ENCODE assay signal across 22 mouse cellular contexts in genomic region chr12:26688048-26688447, GRCm38 (mm10).
DNase-seq lines count a peak whose midpoint lies in the region; ATAC-seq and TF ChIP-seq lines count a peak whose summit lies in the region.
"Had no signal": no experiment of that assay in that cellular context is flagged by ENCODE, and none has a peak within 500 bp of the region (broad histone marks: within the 10 kb centered on the region; RNA-seq: fewer than 3 reads in every experiment).

No protein-coding gene starts in this region.

- 51% methylated on average over 4 of the region's 4 CpGs for WGBS in embryonic facial prominence, embryonic 14.5 days
- WGBS in embryonic facial prominence, embryonic 10.5 days, result 88% methylated on average over 4 of the region's 4 CpGs
- WGBS in midbrain, postnatal 0 days, result 60% methylated on average over 4 of the region's 4 CpGs
- WGBS in midbrain, embryonic 13.5 days, result 86% methylated on average over 4 of the region's 4 CpGs

- no peak for ATAC-seq in embryonic facial prominence, embryonic 14.5 days (ENCODE audit: low read depth)
- no peak for ATAC-seq in midbrain, postnatal 0 days (ENCODE audit: low FRiP score)
- ATAC-seq in midbrain, embryonic 13.5 days, result no peak
- ATAC-seq: forebrain, embryonic 13.5 days; intestine, embryonic 16.5 days; liver, embryonic 12.5 days had no signal

- H3K27me3 ChIP-seq in embryonic facial prominence, embryonic 14.5 days (replicated peaks; ENCODE audit: control insufficient read depth, insufficient read depth, low read length), result no peaks in the 10 kb centered on the region
- H3K27me3 ChIP-seq in embryonic facial prominence, embryonic 10.5 days (replicated peaks; ENCODE audit: low read depth, poor library complexity, severe bottlenecking), result no peaks in the 10 kb centered on the region
- no peaks in the 10 kb centered on the region for H3K27me3 ChIP-seq in midbrain, postnatal 0 days (ENCODE audit: insufficient read depth, low read length)
- H3K27me3 ChIP-seq in midbrain, embryonic 13.5 days, result no peaks in the 10 kb centered on the region
- H3K27me3 ChIP-seq: embryonic facial prominence, embryonic 13.5 days; forebrain, embryonic 13.5 days; hindbrain, embryonic 15.5 days; kidney, embryonic 15.5 days; liver, embryonic 12.5 days; neural tube, embryonic 12.5 days had no signal

- no peak for TF ChIP-seq CTCF in midbrain, postnatal 0 days (IDR thresholded peaks at IDR 0.05)

- H3K36me3 ChIP-seq in embryonic facial prominence, embryonic 14.5 days (ENCODE audit: control insufficient read depth, insufficient read depth, low read length), result no peaks in the 10 kb centered on the region
- H3K36me3 ChIP-seq in embryonic facial prominence, embryonic 10.5 days (replicated peaks), result no peaks in the 10 kb centered on the region
- H3K36me3 ChIP-seq in midbrain, postnatal 0 days (ENCODE audit: insufficient read depth, low read length), result no peaks in the 10 kb centered on the region
- no peaks in the 10 kb centered on the region for H3K36me3 ChIP-seq in midbrain, embryonic 13.5 days
- H3K36me3 ChIP-seq: embryonic facial prominence, embryonic 13.5 days; heart, embryonic 10.5 days; hindbrain, embryonic 15.5 days; kidney, embryonic 15.5 days; liver, embryonic 12.5 days; midbrain, embryonic 10.5 days; neural tube, embryonic 12.5 days had no signal

- H3K9me3 ChIP-seq in embryonic facial prominence, embryonic 14.5 days (ENCODE audit: control insufficient read depth, low read length), result no peaks in the 10 kb centered on the region
- H3K9me3 ChIP-seq in embryonic facial prominence, embryonic 10.5 days, result no peaks in the 10 kb centered on the region
- H3K9me3 ChIP-seq in midbrain, postnatal 0 days (ENCODE audit: low read length), result no peaks in the 10 kb centered on the region
- H3K9me3 ChIP-seq in midbrain, embryonic 13.5 days, result no peaks in the 10 kb centered on the region
- H3K9me3 ChIP-seq: embryonic facial prominence, embryonic 13.5 days; forebrain, embryonic 13.5 days; heart, embryonic 10.5 days; hindbrain, embryonic 15.5 days; kidney, embryonic 15.5 days; liver, embryonic 12.5 days; midbrain, embryonic 10.5 days; neural tube, embryonic 12.5 days had no signal

- H3K4me1 ChIP-seq in embryonic facial prominence, embryonic 14.5 days (ENCODE audit: control insufficient read depth, insufficient read depth, low read length), result peaks cover 5% of the 10 kb centered on the region; the same call in 1 of the 2 replicates
- H3K4me1 ChIP-seq in embryonic facial prominence, embryonic 10.5 days, result no peaks in the 10 kb centered on the region
- no peaks in the 10 kb centered on the region for H3K4me1 ChIP-seq in midbrain, postnatal 0 days (ENCODE audit: insufficient read depth, low read length)
- H3K4me1 ChIP-seq in midbrain, embryonic 13.5 days (replicated peaks), result no peaks in the 10 kb centered on the region
- H3K4me1 ChIP-seq: forebrain, embryonic 13.5 days; heart, embryonic 10.5 days; hindbrain, embryonic 15.5 days; kidney, embryonic 15.5 days; liver, embryonic 12.5 days; midbrain, embryonic 10.5 days; neural tube, embryonic 12.5 days had no signal

- DNase-seq in embryonic facial prominence, embryonic 14.5 days (ENCODE audit: low spot score), result peak; percentile 73
- no peak for DNase-seq in embryonic facial prominence, embryonic 10.5 days (ENCODE audit: low spot score)
- DNase-seq in heart, postnatal 4 days, result peak; percentile 6
- DNase-seq in heart, adult 9 months (ENCODE audit: low spot score in 2 of 2), result no peak
- DNase-seq in kidney, postnatal 14 days, result peak; percentile 3
- no peak for DNase-seq in kidney, adult 18-20 months
- DNase-seq in midbrain, postnatal 0 days (ENCODE audit: low spot score), result peak; percentile 61
- DNase-seq: adrenal gland, postnatal 10 days; cerebellum, adult 2 months; cerebellum, postnatal 25 days; gastrocnemius, postnatal 36 days; lung, adult 18-20 months had no signal

- no peak overlapping the region for H3K27ac ChIP-seq in embryonic facial prominence, embryonic 14.5 days (replicated peaks; ENCODE audit: low read depth, low read length)
- no peak overlapping the region for H3K27ac ChIP-seq in embryonic facial prominence, embryonic 10.5 days (replicated peaks)
- no peak overlapping the region for H3K27ac ChIP-seq in midbrain, postnatal 0 days (ENCODE audit: low read depth, low read length)
- no peak overlapping the region for H3K27ac ChIP-seq in midbrain, embryonic 13.5 days
- H3K27ac ChIP-seq: embryonic facial prominence, embryonic 13.5 days; forebrain, embryonic 13.5 days; heart, embryonic 10.5 days; hindbrain, embryonic 15.5 days; kidney, embryonic 15.5 days; liver, embryonic 12.5 days; midbrain, embryonic 10.5 days; neural tube, embryonic 12.5 days had no signal

- no peak overlapping the region for H3K9ac ChIP-seq in embryonic facial prominence, embryonic 14.5 days (ENCODE audit: low read depth, low read length)
- no peak overlapping the region for H3K9ac ChIP-seq in midbrain, postnatal 0 days (replicated peaks; ENCODE audit: low read length, poor library complexity, severe bottlenecking)
- no peak overlapping the region for H3K9ac ChIP-seq in midbrain, embryonic 13.5 days (replicated peaks)
- H3K9ac ChIP-seq: embryonic facial prominence, embryonic 13.5 days; forebrain, embryonic 13.5 days; hindbrain, embryonic 15.5 days; kidney, embryonic 15.5 days; liver, embryonic 12.5 days; neural tube, embryonic 12.5 days had no signal

- H3K4me2 ChIP-seq in embryonic facial prominence, embryonic 14.5 days (ENCODE audit: low read depth, low read length), result no peak overlapping the region
- H3K4me2 ChIP-seq in midbrain, postnatal 0 days (ENCODE audit: low read depth, low read length, poor library complexity, severe bottlenecking), result no peak overlapping the region
- no peak overlapping the region for H3K4me2 ChIP-seq in midbrain, embryonic 13.5 days (replicated peaks)
- H3K4me2 ChIP-seq: embryonic facial prominence, embryonic 13.5 days; forebrain, embryonic 13.5 days; hindbrain, embryonic 15.5 days; kidney, embryonic 15.5 days; liver, embryonic 12.5 days; neural tube, embryonic 12.5 days had no signal

- no peak overlapping the region for H3K4me3 ChIP-seq in embryonic facial prominence, embryonic 14.5 days (ENCODE audit: low read depth, low read length)
- H3K4me3 ChIP-seq in embryonic facial prominence, embryonic 10.5 days, result no peak overlapping the region
- H3K4me3 ChIP-seq in midbrain, postnatal 0 days (ENCODE audit: low read depth, low read length), result no peak overlapping the region
- no peak overlapping the region for H3K4me3 ChIP-seq in midbrain, embryonic 13.5 days (replicated peaks)
- H3K4me3 ChIP-seq: embryonic facial prominence, embryonic 13.5 days; forebrain, embryonic 13.5 days; heart, embryonic 10.5 days; hindbrain, embryonic 15.5 days; kidney, embryonic 15.5 days; liver, embryonic 12.5 days; midbrain, embryonic 10.5 days; neural tube, embryonic 12.5 days had no signal

Comparison
In these comparisons a context has a peak if more than half of its experiments do, and no peak if none do; other contexts are left out.
1. DNase-seq: peak in embryonic facial prominence, embryonic 14.5 days (single experiment), heart, postnatal 4 days (single experiment), kidney, postnatal 14 days (single experiment) and midbrain, postnatal 0 days (single experiment); none in embryonic facial prominence, embryonic 10.5 days (single experiment), heart, adult 9 months (0 of 2) and kidney, adult 18-20 months (single experiment).